ENCODE assay signal across 15 mouse cellular contexts in the genomic region with DNA sequence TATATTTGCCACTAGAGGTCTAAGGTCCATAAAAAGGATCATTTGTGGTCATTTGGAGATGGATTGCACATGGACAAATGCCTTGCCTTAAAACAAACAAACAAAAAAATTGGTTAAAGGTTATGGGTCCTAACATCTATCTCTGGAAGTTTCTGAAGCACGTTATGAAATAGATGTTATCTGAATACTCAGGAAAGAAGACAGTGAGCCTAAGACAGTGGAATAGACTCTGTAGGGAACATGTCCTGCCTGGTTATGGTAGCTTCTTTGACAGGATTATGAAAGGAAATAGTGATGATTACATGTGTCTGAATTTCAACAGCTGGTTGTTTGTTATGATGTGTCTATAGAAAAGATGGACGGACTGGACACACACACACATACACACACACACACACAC.
"Had no signal": no experiment of that assay in that cellular context is flagged by ENCODE, and none has a peak within 500 bp of the region (broad histone marks: within the 10 kb centered on the region; RNA-seq: fewer than 3 reads in every experiment).

No protein-coding gene starts in this region.

- H3K9me3 ChIP-seq: neural tube, embryonic 15.5 days; stomach, embryonic 15.5 days had no signal

- H3K4me1 ChIP-seq: stomach, embryonic 15.5 days had no signal

- H3K27me3 ChIP-seq: neural tube, embryonic 15.5 days; stomach, embryonic 15.5 days had no signal

- H3K27ac ChIP-seq: neural tube, embryonic 15.5 days; stomach, embryonic 15.5 days; stomach, postnatal 0 days had no signal

- H3K9ac ChIP-seq: neural tube, embryonic 15.5 days; stomach, embryonic 15.5 days had no signal

- DNase-seq: retina, postnatal 1 day; right cerebral cortex, adult 18-20 months; right cerebral cortex, postnatal 14 days; right cerebral cortex, postnatal 25 days; right cerebral cortex, postnatal 4 days; spleen, adult 18-20 months; thymus, adult 18-20 months; thymus, adult 2 months; thymus, postnatal 14 days; thymus, postnatal 25 days; thymus, postnatal 36 days; thymus, postnatal 4 days had no signal

- H3K4me2 ChIP-seq: neural tube, embryonic 15.5 days; stomach, embryonic 15.5 days had no signal

- H3K4me3 ChIP-seq: neural tube, embryonic 15.5 days; stomach, embryonic 15.5 days had no signal
